Mouse (Mus musculus): ENCODE measurements around the gene Tmod2. TPM values are rescaled to one million over a fixed set of nuclear protein-coding genes. Genes with fewer than 3 reads are reported as not detected.
A peak's percentile ranks its signal among the peaks of the same experiment; 100 is the strongest.

Tmod2 gene
- polyA plus RNA-seq, 1 experiment from 2014 or later = 248 TPM

DNA sequence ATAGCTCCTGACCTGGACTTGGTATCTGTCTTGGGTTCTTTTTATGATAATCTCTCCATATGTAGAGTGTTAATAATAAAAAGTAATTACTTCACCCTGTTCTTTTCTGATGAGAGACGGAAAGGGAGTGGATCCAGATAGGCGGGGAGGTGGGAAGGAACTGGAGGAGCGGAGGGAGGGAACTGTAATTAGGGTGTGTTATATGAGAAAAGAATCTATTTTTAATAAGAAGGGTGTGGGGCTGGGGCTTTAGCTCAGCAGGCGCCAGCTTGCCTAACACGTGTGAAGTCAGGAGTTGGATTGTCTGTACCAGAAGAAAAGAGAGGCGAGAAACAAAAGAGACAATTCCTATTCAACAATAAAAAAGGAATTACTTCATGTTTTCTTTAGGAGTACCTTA, 87.5 kb downstream of the Tmod2 start:
- Histone ChIP-seq H3K4me1 (replicated peaks; ENCODE audit: control insufficient read depth, insufficient read depth, low read length) (no peaks in the 10 kb centered on the region), H3K9ac (no peak overlapping the region), H3K4me3 (replicated peaks; ENCODE audit: low read length) (no peak overlapping the region), H3K36me3 (replicated peaks; ENCODE audit: control insufficient read depth, insufficient read depth) (peaks cover 22% of the 10 kb centered on the region), H3K9me3 (ENCODE audit: control insufficient read depth, low read length) (no peaks in the 10 kb centered on the region), H3K4me2 (replicated peaks) (no peak overlapping the region), H3K27ac (no peak overlapping the region), H3K27me3 (ENCODE audit: control insufficient read depth, insufficient read depth, low read length) (no peaks in the 10 kb centered on the region)
- WGBS = 53% methylated on average over 6 of the region's 6 CpGs
- DNase-seq (ENCODE audit: low spot score) = no peak
- ATAC-seq (ENCODE audit: low FRiP score) = no peak

DNA sequence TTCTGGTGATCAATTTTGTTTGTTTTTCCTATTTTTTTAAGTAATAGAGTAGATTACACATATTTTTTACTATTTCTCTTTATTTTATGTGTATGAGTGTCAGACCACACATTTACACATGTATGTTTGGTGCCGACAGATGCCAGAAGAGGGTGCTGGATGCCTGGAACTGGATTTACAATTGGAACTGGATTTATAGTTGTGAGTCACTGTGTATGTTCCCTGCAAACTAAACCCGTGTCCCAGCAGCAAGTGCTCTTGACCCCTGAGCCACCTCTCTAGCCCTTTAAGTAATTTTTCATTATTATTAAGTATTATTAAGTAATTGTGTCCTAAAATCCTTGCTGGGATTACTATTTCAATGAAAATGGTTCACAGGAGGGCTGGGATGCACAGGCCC, 88.9 kb downstream of the Tmod2 start:
- H3K27ac ChIP-seq = no peak overlapping the region
- no peak for DNase-seq (ENCODE audit: low spot score)
- H3K9ac ChIP-seq = no peak overlapping the region
- no peaks in the 10 kb centered on the region for H3K27me3 ChIP-seq (ENCODE audit: control insufficient read depth, insufficient read depth, low read length)
- 83% methylated on average over 2 of the region's 2 CpGs for WGBS
- no peak overlapping the region for H3K4me3 ChIP-seq (replicated peaks; ENCODE audit: low read length)
- H3K36me3 ChIP-seq (replicated peaks; ENCODE audit: control insufficient read depth, insufficient read depth) = peaks cover 13% of the 10 kb centered on the region; the same call in 1 of the 2 replicates
- no peaks in the 10 kb centered on the region for H3K4me1 ChIP-seq (replicated peaks; ENCODE audit: control insufficient read depth, insufficient read depth, low read length)
- H3K4me2 ChIP-seq (replicated peaks) = no peak overlapping the region
- no peak for ATAC-seq (ENCODE audit: low FRiP score)
- H3K9me3 ChIP-seq (ENCODE audit: control insufficient read depth, low read length) = no peaks in the 10 kb centered on the region

DNA sequence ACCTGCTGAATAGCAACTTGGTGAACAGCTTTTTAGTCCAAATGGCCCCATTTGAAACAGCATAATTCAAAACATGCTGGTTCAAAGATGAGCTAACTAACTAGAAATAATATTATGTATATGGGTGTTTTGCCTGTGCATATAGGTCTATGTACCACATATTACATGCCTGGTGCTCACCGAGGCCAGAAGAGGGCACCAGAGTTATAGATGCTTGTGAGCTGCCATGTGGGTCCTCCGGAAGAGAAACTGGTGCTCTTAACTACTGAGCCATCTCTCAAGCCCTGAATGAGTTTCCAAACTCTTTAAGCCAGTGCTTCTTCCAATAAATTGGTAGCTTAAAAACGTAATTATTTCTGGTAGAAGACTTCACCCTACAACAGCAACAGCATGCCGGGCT, 89.3 kb downstream of the Tmod2 start:
- no peak overlapping the region for H3K9ac ChIP-seq
- H3K36me3 ChIP-seq (replicated peaks; ENCODE audit: control insufficient read depth, insufficient read depth) = peaks cover 13% of the 10 kb centered on the region; the same call in 1 of the 2 replicates
- H3K4me1 ChIP-seq (replicated peaks; ENCODE audit: control insufficient read depth, insufficient read depth, low read length) = no peaks in the 10 kb centered on the region
- H3K4me2 ChIP-seq (replicated peaks) = no peak overlapping the region
- H3K4me3 ChIP-seq (replicated peaks; ENCODE audit: low read length) = no peak overlapping the region
- no peak for ATAC-seq (ENCODE audit: low FRiP score)
- no peak overlapping the region for H3K27ac ChIP-seq
- DNase-seq (ENCODE audit: low spot score) = peak; percentile 60
- H3K9me3 ChIP-seq (ENCODE audit: control insufficient read depth, low read length) = no peaks in the 10 kb centered on the region
- 60% methylated on average over 4 of the region's 4 CpGs for WGBS
- H3K27me3 ChIP-seq (ENCODE audit: control insufficient read depth, insufficient read depth, low read length) = no peaks in the 10 kb centered on the region

DNA sequence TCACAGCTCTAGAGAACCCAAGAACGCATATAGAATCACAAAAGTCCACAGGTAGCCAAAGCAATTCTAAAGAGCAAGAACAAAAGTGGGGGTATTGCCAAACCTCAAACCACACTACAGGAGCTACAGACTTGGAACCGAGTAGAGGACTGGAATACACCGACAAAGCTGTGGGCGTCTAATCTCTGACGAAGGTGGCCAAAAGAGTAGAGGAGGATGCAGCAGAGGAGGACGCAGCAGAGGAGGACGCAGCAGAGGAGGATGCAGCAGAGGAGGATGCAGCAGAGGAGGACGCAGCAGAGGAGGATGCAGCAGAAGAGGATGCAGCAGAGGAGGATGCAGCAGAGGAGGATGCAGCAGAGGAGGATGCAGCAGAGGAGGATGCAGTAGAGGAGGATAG, 90.2 kb downstream of the Tmod2 start:
- peaks cover 13% of the 10 kb centered on the region; the same call in 1 of the 2 replicates for H3K36me3 ChIP-seq (replicated peaks; ENCODE audit: control insufficient read depth, insufficient read depth)
- DNase-seq (ENCODE audit: low spot score) = no peak
- no peaks in the 10 kb centered on the region for H3K9me3 ChIP-seq (ENCODE audit: control insufficient read depth, low read length)
- ATAC-seq (ENCODE audit: low FRiP score) = no peak
- no peak overlapping the region for H3K4me2 ChIP-seq (replicated peaks)
- H3K4me1 ChIP-seq (replicated peaks; ENCODE audit: control insufficient read depth, insufficient read depth, low read length) = no peaks in the 10 kb centered on the region
- no peak overlapping the region for H3K9ac ChIP-seq
- H3K27ac ChIP-seq = no peak overlapping the region
- no peaks in the 10 kb centered on the region for H3K27me3 ChIP-seq (ENCODE audit: control insufficient read depth, insufficient read depth, low read length)
- H3K4me3 ChIP-seq (replicated peaks; ENCODE audit: low read length) = no peak overlapping the region
- 96% methylated on average over 8 of the region's 8 CpGs for WGBS

GRCm38 (mm10) chr9:75517751-75518150, 93.4 kb downstream of the Tmod2 start:
- no peaks in the 10 kb centered on the region for H3K9me3 ChIP-seq (ENCODE audit: control insufficient read depth, low read length)
- peaks cover 30% of the 10 kb centered on the region for H3K36me3 ChIP-seq (replicated peaks; ENCODE audit: control insufficient read depth, insufficient read depth)
- no peak overlapping the region for H3K9ac ChIP-seq
- DNase-seq (ENCODE audit: low spot score) = no peak
- no peak overlapping the region for H3K4me2 ChIP-seq (replicated peaks)
- no peaks in the 10 kb centered on the region for H3K4me1 ChIP-seq (replicated peaks; ENCODE audit: control insufficient read depth, insufficient read depth, low read length)
- no peak for ATAC-seq (ENCODE audit: low FRiP score)
- no peak overlapping the region for H3K4me3 ChIP-seq (replicated peaks; ENCODE audit: low read length)
- WGBS = 75% methylated on average over 3 of the region's 3 CpGs
- H3K27me3 ChIP-seq (ENCODE audit: control insufficient read depth, insufficient read depth, low read length) = no peaks in the 10 kb centered on the region
- no peak overlapping the region for H3K27ac ChIP-seq

Other genes starting within 250 kb of the Tmod2 start
- 185 and 192 TPM in 2 replicates for gene Mapk6, start 201.3 kb downstream of the Tmod2 start, polyA plus RNA-seq (2014; fragmentation: Nextera tagmentation; extraction: Ambion mirVana)
- gene Leo1, start 169.8 kb downstream of the Tmod2 start, polyA plus RNA-seq (2014; fragmentation: Nextera tagmentation; extraction: Ambion mirVana) = 36.1 and 36.9 TPM in 2 replicates
- 66.2 and 75.2 TPM in 2 replicates for gene Tmod3, start 51.7 kb downstream of the Tmod2 start, polyA plus RNA-seq (2014; fragmentation: Nextera tagmentation; extraction: Ambion mirVana)
- 38.1 and 41.3 TPM in 2 replicates for gene Lysmd2, start 14.4 kb upstream of the Tmod2 start, polyA plus RNA-seq (2014; fragmentation: Nextera tagmentation; extraction: Ambion mirVana)
- 116 and 126 TPM in 2 replicates for gene Scg3, start 72.7 kb upstream of the Tmod2 start, polyA plus RNA-seq (2014; fragmentation: Nextera tagmentation; extraction: Ambion mirVana)
- 3.9 and 5.4 TPM in 2 replicates for gene Bmp5, start 164.0 kb upstream of the Tmod2 start, polyA plus RNA-seq (2014; fragmentation: Nextera tagmentation; extraction: Ambion mirVana)

All from hindbrain, embryonic 14.5 days (tissue).